Mouse (Mus musculus) stomach, postnatal 0 days (tissue): ENCODE measurements at regions not wholly inside any gene's neighbourhood (a gene's known extent, or its start where the extent isn't known, plus 50 kb on each side); places are given as distances from the start of the nearest gene placed in this dataset.
A peak's percentile ranks its signal among the peaks of the same experiment; 100 is the strongest.

Experiments
- ATAC-seq: fragments of 200-750 bp; cut with Nextera tagmentation; 2 replicates; pipeline ENCODE4 v1.8.0; 2017; ENCODE audit not compliant: low FRiP score, low TSS enrichment
- DNase-seq: peaks from one replicate; pipeline ENCODE4 v3.0.0-alpha.2; 2016; ENCODE audit warnings: low spot score
- H3K27ac ChIP-seq: fragments of 300-500 bp; sonication (generic); replicated peaks from 2 replicates; pipeline ENCODE4 v1.5.1; 2014; ENCODE audit warnings: mild to moderate bottlenecking, control low read depth
- H3K27me3 ChIP-seq: fragments of 300-500 bp; sonication (generic); 2 replicates; pipeline ENCODE4 v1.6.1; 2014; ENCODE audit warnings: low read length; ENCODE audit not compliant: control insufficient read depth, insufficient read depth
- H3K36me3 ChIP-seq: fragments of 300-500 bp; sonication (generic); 2 replicates; pipeline ENCODE4 v1.6.1; 2014; ENCODE audit warnings: low read length, mixed read lengths; ENCODE audit not compliant: control insufficient read depth, insufficient read depth
- H3K4me1 ChIP-seq: fragments of 300-500 bp; sonication (generic); replicated peaks from 2 replicates; pipeline ENCODE4 v1.6.1; 2014; ENCODE audit warnings: antibody characterized with exemption; ENCODE audit not compliant: control insufficient read depth, insufficient read depth
- H3K4me2 ChIP-seq: fragments of 300-500 bp; sonication (generic); replicated peaks from 2 replicates; pipeline ENCODE4 v1.6.1; 2014; ENCODE audit warnings: low read depth, mild to moderate bottlenecking, control low read depth, moderate library complexity
- H3K4me3 ChIP-seq: fragments of 300-500 bp; sonication (generic); 2 replicates; pipeline ENCODE4 v1.5.1; 2014; ENCODE audit warnings: low read depth, low read length, control low read depth
- H3K9ac ChIP-seq: fragments of 300-500 bp; sonication (generic); 2 replicates; pipeline ENCODE4 v1.6.1; 2014; ENCODE audit warnings: mild to moderate bottlenecking, low read length, control low read depth, mixed read lengths
- H3K9me3 ChIP-seq: fragments of 300-500 bp; sonication (generic); 2 replicates; pipeline ENCODE4 v1.6.1; 2016; ENCODE audit warnings: low read length; ENCODE audit not compliant: control insufficient read depth
- CTCF ChIP-seq: IDR thresholded peaks from 2 replicates; pipeline ENCODE4 v1.5.1; 2016; ENCODE audit warnings: antibody characterized with exemption, low read depth, mild to moderate bottlenecking, moderate library complexity
- EP300 ChIP-seq: optimal IDR thresholded peaks from 2 replicates; pipeline ENCODE3; 2016; ENCODE audit warnings: antibody characterized with exemption
- WGBS: fragments of 180-500 bp; shearing (Covaris S2); extraction: QIAGEN DNeasy Blood & Tissue Kit; methylation state at CpG from one replicate; pipeline ENCODE4 v1.1.7; 2014; 5-methylcytosine and 5-hydroxymethylcytosine counted together

DNA sequence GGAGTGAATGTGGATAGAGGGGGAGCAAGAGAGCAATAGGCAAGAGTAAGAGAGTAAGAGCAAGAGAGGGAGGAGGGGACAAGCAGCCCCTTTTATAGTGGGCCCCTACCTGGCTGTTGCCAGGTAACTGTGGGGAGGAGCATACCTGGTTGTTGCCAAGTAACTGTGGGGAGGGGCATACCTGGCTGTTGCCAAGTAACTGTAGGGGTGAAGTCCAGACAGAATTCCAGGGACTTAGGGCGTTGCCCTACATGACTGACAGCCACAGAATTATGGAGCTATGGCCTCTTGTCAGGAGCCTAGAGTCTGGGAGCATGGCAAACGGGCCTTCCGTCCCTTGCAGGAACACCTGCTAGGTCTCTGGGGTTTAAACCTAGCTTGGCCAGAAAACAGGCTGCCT, 64.5 kb upstream of the Selenok start:
- H3K4me2 ChIP-seq: no peak overlapping the region
- peak; percentile 40 for DNase-seq
- no peaks in the 10 kb centered on the region for H3K36me3 ChIP-seq
- H3K4me1 ChIP-seq: no peaks in the 10 kb centered on the region
- H3K9ac ChIP-seq: no peak overlapping the region
- ATAC-seq: peak; percentile 73
- H3K4me3 ChIP-seq: no peak overlapping the region
- H3K27ac ChIP-seq: no peak overlapping the region
- H3K27me3 ChIP-seq: no peaks in the 10 kb centered on the region
- 55% methylated on average over 3 of the region's 3 CpGs for WGBS
- no peaks in the 10 kb centered on the region for H3K9me3 ChIP-seq
- no peak for TF ChIP-seq EP300
- no peak for TF ChIP-seq CTCF

GRCm38 (mm10) chr14:29904856-29905255, 63.3 kb upstream of the Selenok start:
- 73% methylated on average over 6 of the region's 6 CpGs for WGBS
- no peak for ATAC-seq
- no peaks in the 10 kb centered on the region for H3K27me3 ChIP-seq

DNA sequence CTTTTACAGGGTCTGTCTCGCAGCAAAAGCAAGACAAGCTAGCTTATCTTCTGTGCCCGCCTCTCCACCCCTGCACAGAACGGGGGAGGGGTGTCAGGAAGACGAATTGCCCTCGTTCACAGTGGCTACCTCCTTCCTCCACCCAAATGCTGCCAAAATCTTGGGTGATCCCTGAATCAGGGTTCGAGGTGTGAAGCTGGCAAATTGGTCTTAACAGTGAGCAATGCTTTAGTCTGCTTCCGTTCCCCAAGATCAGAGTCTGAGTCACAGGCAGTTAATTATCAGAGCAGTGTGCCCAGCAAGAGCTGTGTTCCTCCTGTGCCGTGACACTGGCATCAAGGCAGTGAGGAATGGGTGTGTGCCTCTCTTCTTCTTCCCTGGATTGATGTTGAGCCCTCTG, 58.4 kb upstream of the Selenok start:
- no peak overlapping the region for H3K4me2 ChIP-seq
- no peak for ATAC-seq
- H3K36me3 ChIP-seq: no peaks in the 10 kb centered on the region
- no peak overlapping the region for H3K27ac ChIP-seq
- DNase-seq: no peak
- no peak overlapping the region for H3K4me3 ChIP-seq
- H3K9ac ChIP-seq: no peak overlapping the region
- H3K4me1 ChIP-seq: no peaks in the 10 kb centered on the region
- no peaks in the 10 kb centered on the region for H3K27me3 ChIP-seq
- TF ChIP-seq EP300: no peak
- 18% methylated on average over 8 of the region's 8 CpGs for WGBS
- no peaks in the 10 kb centered on the region for H3K9me3 ChIP-seq

More at GRCm38 (mm10) chr14:29904856-29905255, 63.3 kb upstream of the Selenok start:
- TF ChIP-seq EP300 (no peak), CTCF (no peak)
- no peak overlapping the region for H3K27ac ChIP-seq
- H3K4me2 ChIP-seq: no peak overlapping the region
- no peaks in the 10 kb centered on the region for H3K36me3 ChIP-seq
- H3K4me3 ChIP-seq: no peak overlapping the region
- no peaks in the 10 kb centered on the region for H3K4me1 ChIP-seq
- H3K9ac ChIP-seq: no peak overlapping the region
- H3K9me3 ChIP-seq: no peaks in the 10 kb centered on the region
- DNase-seq: no peak
